Mouse (Mus musculus) thymus, adult 2 months (tissue): ENCODE results near the gene Enox1. TPM values are rescaled to one million over a fixed set of nuclear protein-coding genes. Genes with fewer than 3 reads are reported as not detected.

Experiments
- DNase-seq: peaks from one replicate; pipeline ENCODE4 v3.0.0; 2021
- H3K27ac ChIP-seq: fragments of 200-500 bp; 2 replicates; pipeline ENCODE4 v1.5.1; 2012; ENCODE audit warnings: low read length, control low read depth; ENCODE audit not compliant: control insufficient read depth, insufficient read depth
- H3K27me3 ChIP-seq: fragments of 200-500 bp; 2 replicates; pipeline ENCODE4 v1.6.1; 2012; ENCODE audit warnings: mild to moderate bottlenecking, low read length, moderate library complexity, mixed read lengths; ENCODE audit not compliant: control insufficient read depth, insufficient read depth
- H3K36me3 ChIP-seq: fragments of 200-500 bp; 2 replicates; pipeline ENCODE4 v1.6.1; 2012; ENCODE audit warnings: mild to moderate bottlenecking, low read length, moderate library complexity; ENCODE audit not compliant: control insufficient read depth, insufficient read depth
- H3K4me1 ChIP-seq: fragments of 200-500 bp; replicated peaks from 2 replicates; pipeline ENCODE4 v1.6.1; 2012; ENCODE audit warnings: low read length; ENCODE audit not compliant: control insufficient read depth, insufficient read depth
- H3K4me3 ChIP-seq: fragments of 200-500 bp; 2 replicates; pipeline ENCODE4 v1.5.1; 2012; ENCODE audit warnings: mild to moderate bottlenecking, low read length, control low read depth, moderate library complexity; ENCODE audit not compliant: control insufficient read depth, insufficient read depth
- CTCF ChIP-seq: fragments of 200-500 bp; IDR thresholded peaks from 2 replicates; pipeline ENCODE4 v1.5.1; 2012; ENCODE audit warnings: mild to moderate bottlenecking, control low read depth, low read length, moderate library complexity, borderline replicate concordance; ENCODE audit not compliant: control insufficient read depth, poor library complexity, insufficient read depth; ENCODE audit errors: extremely low read depth
- POLR2A ChIP-seq: fragments of 200-500 bp; IDR thresholded peaks from 2 replicates; pipeline ENCODE4 v1.6.1; 2012; ENCODE audit warnings: mild to moderate bottlenecking, low read length, control low read depth, moderate library complexity; ENCODE audit not compliant: control insufficient read depth, poor library complexity, insufficient read depth; ENCODE audit errors: extremely low read depth
- WGBS: fragments of 180-500 bp; shearing (Covaris S2); methylation state at CpG from one replicate; pipeline ENCODE4 v1.1.7; 2018; 5-methylcytosine and 5-hydroxymethylcytosine counted together
- polyA plus RNA-seq: library from polyadenylated mRNA; depleted of rRNA; stranded (reverse); fragments of >200 nt; gene quantifications from 2 replicates; pipeline ENCODE4 v1.2.3, GENCODE M21; 2012

Enox1 gene
- polyA plus RNA-seq, 1 experiment = 0.38 TPM

DNA sequence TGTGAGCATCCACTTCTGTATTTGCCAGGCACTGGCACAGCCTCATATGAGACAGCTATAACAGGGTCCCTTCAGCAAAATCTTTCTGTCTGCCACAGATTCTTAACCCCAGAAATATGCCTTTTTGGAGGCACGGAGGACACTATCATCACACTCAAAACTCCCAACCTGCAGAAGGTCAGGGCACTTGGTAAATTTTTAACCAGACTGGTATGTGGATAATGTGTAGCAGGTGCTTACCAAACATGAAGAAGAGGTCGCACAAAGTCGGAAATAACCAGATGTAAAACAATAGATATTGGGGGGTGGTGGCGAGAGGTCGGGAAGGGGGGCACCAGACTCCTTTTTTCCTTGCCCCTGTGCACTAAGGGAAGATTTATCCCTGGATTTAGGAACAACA is 430.6 kb downstream of the Enox1 start:
- DNase-seq = no peak
- no peaks in the 10 kb centered on the region for H3K4me1 ChIP-seq
- H3K4me3 ChIP-seq = no peak overlapping the region
- H3K27me3 ChIP-seq = no peaks in the 10 kb centered on the region
- no peaks in the 10 kb centered on the region for H3K36me3 ChIP-seq
- TF ChIP-seq POLR2A = no peak
- TF ChIP-seq CTCF = no peak
- 92% methylated on average over 5 of the region's 5 CpGs for WGBS
- no peak overlapping the region for H3K27ac ChIP-seq

DNA sequence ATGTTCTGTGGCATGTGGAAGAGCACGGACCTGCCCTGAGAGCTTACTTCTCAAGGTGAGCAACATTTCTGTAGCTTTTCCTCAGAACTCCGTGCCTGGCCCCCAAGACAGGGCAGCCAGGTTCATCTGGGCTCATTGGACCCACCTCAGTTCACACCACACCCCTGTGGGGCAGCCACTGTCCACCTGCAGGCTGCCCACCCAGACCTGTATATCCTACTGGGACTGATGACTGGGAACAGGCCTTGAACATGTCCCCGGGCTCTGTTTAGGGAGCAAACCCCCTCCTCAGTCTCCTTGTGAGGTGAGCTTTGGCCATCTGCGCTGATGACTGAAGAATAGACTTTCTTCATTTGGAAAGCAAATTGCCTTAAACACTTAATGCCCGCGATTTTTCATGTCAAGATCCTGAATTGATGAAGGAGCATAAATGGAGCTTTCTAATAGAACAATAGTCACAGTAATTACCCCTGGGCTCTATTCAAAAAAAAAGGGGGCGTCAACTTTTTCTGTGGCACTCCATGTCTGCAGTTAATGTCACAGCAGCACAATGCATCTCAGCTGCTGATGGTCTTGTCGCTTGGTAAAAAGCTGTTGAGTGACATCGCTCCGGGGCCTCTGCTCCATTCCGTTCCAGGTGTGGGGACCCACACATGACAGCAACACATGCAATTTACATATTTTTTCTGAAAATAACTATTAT is 436.7 kb downstream of the Enox1 start:
- TF ChIP-seq POLR2A (no peak), CTCF (no peak)
- DNase-seq = no peak
- 94% methylated on average over 11 of the region's 11 CpGs for WGBS
- no peak overlapping the region for H3K27ac ChIP-seq
- no peaks in the 10 kb centered on the region for H3K27me3 ChIP-seq
- H3K4me3 ChIP-seq = no peak overlapping the region
- H3K4me1 ChIP-seq = no peaks in the 10 kb centered on the region
- H3K36me3 ChIP-seq = no peaks in the 10 kb centered on the region

DNA sequence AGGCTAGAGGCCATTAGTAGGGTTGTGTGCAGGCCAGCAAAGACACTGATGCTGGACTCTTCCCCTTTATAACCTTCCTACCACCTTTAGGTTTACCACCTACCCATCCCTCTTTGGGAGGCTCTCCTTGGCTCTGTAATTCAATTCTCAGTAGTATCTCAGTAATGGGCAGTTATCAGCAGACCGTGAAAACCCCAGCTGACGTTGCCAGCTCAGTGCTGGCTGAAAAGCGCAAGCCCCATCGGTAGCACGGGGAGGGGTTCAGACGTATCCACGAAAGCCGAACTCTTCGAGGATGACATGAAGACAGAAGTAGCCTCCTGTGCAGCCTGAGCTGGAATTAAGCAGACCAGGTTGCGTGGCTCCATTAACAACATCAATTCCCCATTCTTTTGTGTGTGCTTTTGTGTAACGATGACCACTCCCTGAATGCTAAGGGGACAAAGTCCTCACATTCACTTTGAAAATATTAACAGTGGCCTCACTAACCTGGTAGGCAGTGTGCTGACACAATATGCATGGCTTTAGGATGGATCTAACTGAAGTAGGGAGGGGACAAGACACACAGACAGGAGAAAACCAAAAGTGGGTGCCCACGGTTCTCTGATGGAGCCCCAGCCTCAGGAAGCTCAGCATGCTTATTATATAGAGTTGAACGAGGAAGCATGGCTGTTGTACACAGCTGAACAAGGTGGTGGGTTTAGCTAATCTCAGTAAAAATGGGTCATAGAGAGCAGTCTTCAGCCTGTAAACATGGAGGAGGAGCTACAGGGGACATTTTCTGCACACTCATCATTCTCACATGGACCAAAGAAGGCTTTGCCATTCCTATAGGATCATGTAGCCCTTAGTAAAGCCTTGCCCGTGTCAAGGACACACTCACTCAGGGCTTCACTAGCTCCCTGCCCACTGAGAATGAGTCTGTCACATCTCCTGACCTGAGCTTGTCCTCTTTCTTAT is 439.9 kb downstream of the Enox1 start:
- TF ChIP-seq CTCF = no peak
- no peak for TF ChIP-seq POLR2A
- DNase-seq = no peak
- Histone ChIP-seq H3K4me1 (no peaks in the 10 kb centered on the region), H3K36me3 (no peaks in the 10 kb centered on the region), H3K27ac (no peak overlapping the region), H3K4me3 (no peak overlapping the region), H3K27me3 (no peaks in the 10 kb centered on the region)
- 93% methylated on average over 14 of the region's 14 CpGs for WGBS

DNA sequence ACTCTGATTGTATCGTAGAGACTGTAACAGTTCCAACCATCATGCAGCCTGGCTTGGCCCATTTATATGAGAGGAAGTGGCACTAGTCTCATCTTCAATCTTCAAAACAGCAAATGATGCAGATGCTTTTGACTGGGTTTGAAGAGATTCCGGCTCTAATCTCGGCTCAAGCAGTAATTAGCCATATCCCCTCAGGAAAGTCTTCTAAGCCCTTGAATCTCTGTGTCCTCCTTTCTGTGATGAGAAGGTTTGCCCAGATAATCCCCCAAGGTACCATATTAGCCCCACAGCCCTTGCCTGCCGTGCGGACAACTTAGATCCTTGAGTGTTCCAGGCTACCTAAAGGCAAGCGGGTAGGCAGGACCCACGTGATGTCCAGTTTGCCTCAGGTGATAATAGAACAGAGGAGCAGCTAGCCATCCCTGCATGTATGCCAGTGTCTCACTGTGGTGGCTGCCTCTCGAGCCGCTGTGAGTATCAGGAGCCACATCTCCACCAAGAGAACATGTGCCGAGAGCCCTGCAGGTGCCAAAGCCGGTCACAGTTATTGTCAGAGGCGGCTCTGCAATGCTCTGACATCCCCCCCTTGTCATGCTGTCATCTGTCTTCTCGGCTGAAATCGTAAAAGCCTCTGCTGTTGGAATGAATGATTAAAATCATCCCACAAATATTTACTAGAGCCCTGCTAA is 442.6 kb downstream of the Enox1 start:
- H3K4me1 ChIP-seq = no peaks in the 10 kb centered on the region
- no peak overlapping the region for H3K27ac ChIP-seq
- no peak for DNase-seq
- no peaks in the 10 kb centered on the region for H3K36me3 ChIP-seq
- 90% methylated on average over 14 of the region's 14 CpGs for WGBS
- TF ChIP-seq POLR2A (no peak), CTCF (no peak)
- no peak overlapping the region for H3K4me3 ChIP-seq
- H3K27me3 ChIP-seq = no peaks in the 10 kb centered on the region

DNA sequence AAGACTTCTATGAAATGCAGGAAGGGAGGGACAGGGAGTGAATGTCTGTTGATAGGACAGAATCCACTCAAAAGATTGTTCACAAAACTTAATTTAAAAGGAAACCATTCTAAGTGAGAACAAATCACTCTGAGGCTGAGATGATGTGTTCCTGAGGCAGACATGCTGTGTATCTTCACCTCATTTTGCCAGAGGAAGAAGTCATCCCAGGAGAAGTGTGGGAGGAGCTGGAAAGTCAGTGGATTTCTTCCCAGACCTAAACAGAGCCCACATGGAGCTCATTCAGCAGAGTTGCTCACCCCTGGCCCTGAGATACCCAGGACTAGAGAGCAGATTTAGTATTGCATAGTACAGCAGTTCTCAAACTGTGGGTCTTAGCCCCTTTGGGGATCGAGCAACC is 444.2 kb downstream of the Enox1 start:
- H3K36me3 ChIP-seq = no peaks in the 10 kb centered on the region
- no peak overlapping the region for H3K4me3 ChIP-seq
- TF ChIP-seq CTCF = no peak
- no peak for TF ChIP-seq POLR2A
- DNase-seq = no peak
- no peaks in the 10 kb centered on the region for H3K4me1 ChIP-seq
- H3K27me3 ChIP-seq = no peaks in the 10 kb centered on the region
- whole genome bisulfite sequencing = 93% methylated on average over 1 of the region's 1 CpGs
- no peak overlapping the region for H3K27ac ChIP-seq

DNA sequence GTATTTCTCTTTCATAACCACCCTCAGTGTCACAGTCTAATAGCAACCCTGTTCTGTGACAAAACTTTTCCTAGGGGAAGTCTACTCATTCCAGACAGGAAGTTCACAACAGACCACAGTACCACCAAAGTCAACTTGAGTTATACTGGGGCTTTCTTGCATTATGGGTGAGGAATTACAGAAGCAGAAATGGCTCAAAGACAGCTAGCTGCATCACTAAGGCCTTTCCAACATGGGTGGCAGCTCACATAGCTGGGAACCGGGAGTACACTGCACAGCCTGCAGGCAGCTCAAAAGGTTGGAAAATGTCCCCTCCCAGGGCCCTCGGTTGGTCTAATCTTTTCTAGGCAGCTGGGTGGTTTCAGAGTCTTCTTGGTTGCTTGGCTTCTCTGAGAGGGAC is 444.9 kb downstream of the Enox1 start:
- Histone ChIP-seq H3K4me1 (no peaks in the 10 kb centered on the region), H3K36me3 (no peaks in the 10 kb centered on the region), H3K27me3 (no peaks in the 10 kb centered on the region), H3K4me3 (no peak overlapping the region), H3K27ac (no peak overlapping the region)
- TF ChIP-seq POLR2A = no peak
- TF ChIP-seq CTCF = no peak
- 98% methylated on average over 2 of the region's 2 CpGs for WGBS
- no peak for DNase-seq
